ENCODE assay signal across 24 mouse cellular contexts in genomic region chr11:3686318-3686717, GRCm38 (mm10). TPM values are rescaled to one million over a fixed set of nuclear protein-coding genes. Genes with fewer than 3 reads are reported as not detected.
DNase-seq lines count a peak whose midpoint lies in the region; ATAC-seq and TF ChIP-seq lines count a peak whose summit lies in the region.
"Had no signal": no experiment of that assay in that cellular context is flagged by ENCODE, and none has a peak within 500 bp of the region (broad histone marks: within the 10 kb centered on the region; RNA-seq: fewer than 3 reads in every experiment).

No protein-coding gene starts in this region.

- H3K27me3 ChIP-seq in lung, postnatal 0 days (replicated peaks; ENCODE audit: insufficient read depth, low read length): no peaks in the 10 kb centered on the region
- no peaks in the 10 kb centered on the region for H3K27me3 ChIP-seq in hindbrain, embryonic 11.5 days (ENCODE audit: control insufficient read depth, insufficient read depth, low read length)
- H3K27me3 ChIP-seq: embryonic facial prominence, embryonic 15.5 days; heart, embryonic 15.5 days; hindbrain, embryonic 15.5 days; Patski had no signal

- H3K9ac ChIP-seq in lung, postnatal 0 days (replicated peaks; ENCODE audit: low read depth): no peak overlapping the region
- H3K9ac ChIP-seq in hindbrain, embryonic 11.5 days (ENCODE audit: low read depth, low read length): no peak overlapping the region
- H3K9ac ChIP-seq: embryonic facial prominence, embryonic 15.5 days; heart, embryonic 15.5 days; hindbrain, embryonic 15.5 days had no signal

- H3K9me3 ChIP-seq in lung, postnatal 0 days (ENCODE audit: low read length): no peaks in the 10 kb centered on the region
- no peaks in the 10 kb centered on the region for H3K9me3 ChIP-seq in hindbrain, embryonic 11.5 days (ENCODE audit: control insufficient read depth, low read length)
- H3K9me3 ChIP-seq: embryonic facial prominence, embryonic 15.5 days; forebrain, embryonic 10.5 days; heart, embryonic 15.5 days; hindbrain, embryonic 10.5 days; hindbrain, embryonic 15.5 days had no signal

- TF ChIP-seq EP300 in lung, postnatal 0 days (IDR thresholded peaks at IDR 0.05): peak; percentile 27; the same call in 1 of the 2 replicates

- no peak overlapping the region for H3K4me2 ChIP-seq in lung, postnatal 0 days (replicated peaks; ENCODE audit: low read depth, low read length)
- no peak overlapping the region for H3K4me2 ChIP-seq in hindbrain, embryonic 11.5 days (replicated peaks; ENCODE audit: low read depth, low read length)
- H3K4me2 ChIP-seq: embryonic facial prominence, embryonic 15.5 days; heart, embryonic 11.5 days; heart, embryonic 15.5 days; hindbrain, embryonic 15.5 days had no signal

- no peak overlapping the region for H3K4me3 ChIP-seq in bone marrow macrophage, adult 2 months (ENCODE audit: insufficient read depth, low read length)
- no peak overlapping the region for H3K4me3 ChIP-seq in lung, postnatal 0 days (ENCODE audit: low read depth, low read length)
- no peak overlapping the region for H3K4me3 ChIP-seq in hindbrain, embryonic 11.5 days (ENCODE audit: low read depth, low read length)
- H3K4me3 ChIP-seq: embryonic facial prominence, embryonic 15.5 days; erythroblast, embryonic 14.5 days; forebrain, embryonic 10.5 days; heart, adult 2 months; heart, embryonic 15.5 days; hindbrain, embryonic 10.5 days; hindbrain, embryonic 15.5 days had no signal

- H3K4me1 ChIP-seq in bone marrow macrophage, adult 2 months (ENCODE audit: control insufficient read depth, insufficient read depth, low read length): peaks cover 12% of the 10 kb centered on the region
- no peaks in the 10 kb centered on the region; the same call in 1 of the 2 replicates for H3K4me1 ChIP-seq in lung, postnatal 0 days (ENCODE audit: insufficient read depth, low read depth, low read length)
- no peaks in the 10 kb centered on the region for H3K4me1 ChIP-seq in hindbrain, embryonic 11.5 days (replicated peaks; ENCODE audit: control insufficient read depth, insufficient read depth, low read length)
- H3K4me1 ChIP-seq: embryonic facial prominence, embryonic 15.5 days; forebrain, embryonic 10.5 days; heart, embryonic 15.5 days; hindbrain, embryonic 10.5 days; hindbrain, embryonic 15.5 days had no signal

- peaks cover 35% of the 10 kb centered on the region; the same call in 1 of the 2 replicates for H3K36me3 ChIP-seq in lung, postnatal 0 days (ENCODE audit: insufficient read depth, low read length)
- peaks cover 9% of the 10 kb centered on the region for H3K36me3 ChIP-seq in hindbrain, embryonic 11.5 days (ENCODE audit: control insufficient read depth, insufficient read depth, low read length)

- ATAC-seq in lung, postnatal 0 days: peak; percentile 87
- ATAC-seq in hindbrain, embryonic 11.5 days (ENCODE audit: low FRiP score): no peak
- ATAC-seq: activated CD4-positive, CD25-positive, alpha-beta regulatory T cell, adult 4 months; forebrain, embryonic 14.5 days; Patski had no signal

- no peak for TF ChIP-seq POLR2A in bone marrow macrophage, adult 2 months (IDR thresholded peaks at IDR 0.05; ENCODE audit: borderline replicate concordance, low read depth, low read length)

- intact Hi-C loops in heart, postnatal 36 days (cut with DNase I): no loop called here

- WGBS in lung, postnatal 0 days: 52% methylated on average over 2 of the region's 2 CpGs
- WGBS in hindbrain, embryonic 11.5 days: 84% methylated on average over 2 of the region's 2 CpGs

- peak overlapping the region; percentile 68 for H3K27ac ChIP-seq in bone marrow macrophage, adult 2 months (ENCODE audit: insufficient read depth, low read depth, low read length)
- no peak overlapping the region for H3K27ac ChIP-seq in lung, postnatal 0 days (ENCODE audit: low read length)
- H3K27ac ChIP-seq in hindbrain, embryonic 11.5 days (ENCODE audit: low read depth, low read length): no peak overlapping the region
- H3K27ac ChIP-seq: embryonic facial prominence, embryonic 15.5 days; forebrain, embryonic 10.5 days; heart, adult 2 months; heart, embryonic 15.5 days; hindbrain, embryonic 10.5 days; hindbrain, embryonic 15.5 days had no signal

- TF ChIP-seq CTCF in bone marrow macrophage, adult 2 months (IDR thresholded peaks at IDR 0.05; ENCODE audit: low read depth, low read length): no peak
- no peak for TF ChIP-seq CTCF in lung, postnatal 0 days (IDR thresholded peaks at IDR 0.05)

- DNase-seq in heart, adult 11 months: peak; percentile 73
- DNase-seq in heart, postnatal 36 days: no peak
- DNase-seq in lung, adult 18-20 months: peak; percentile 43 to 68
- no peak for DNase-seq in lung, postnatal 10 days
- peak; percentile 84 for DNase-seq in lung, postnatal 0 days (ENCODE audit: low spot score)
- no peak for DNase-seq in hindbrain, embryonic 11.5 days (ENCODE audit: low spot score)
- no peak for DNase-seq in ovary, postnatal 10 days (ENCODE audit: low spot score)
- DNase-seq: adrenal gland, postnatal 14 days; cerebellum, adult 2 months; cerebellum, postnatal 10 days; gastrocnemius, postnatal 10 days; heart, adult 2 months; heart, postnatal 14 days had no signal

RNA-seq across cellular contexts. Expression of gene Morc2a, which starts 37.3 kb away (rescaled TPM):
- total RNA-seq in heart, postnatal 36 days (2021): 10 to 100 TPM; 18.7 to 22.0 TPM
- polyA plus RNA-seq in bone marrow macrophage, adult 2 months (2012; ENCODE audit: insufficient read depth, insufficient read length, missing spikeins): 17.5 and 18.1 TPM in 2 replicates
- 9.9 and 10.2 TPM in 2 replicates for polyA plus RNA-seq in lung, postnatal 0 days (2015; fragmentation: Nextera tagmentation; extraction: Ambion mirVana)
- 31.3 and 32.1 TPM in 2 replicates for polyA plus RNA-seq in hindbrain, embryonic 11.5 days (2014; fragmentation: Nextera tagmentation; extraction: Ambion mirVana)

Comparison
In these comparisons a context has a peak if more than half of its experiments do, and no peak if none do; other contexts are left out.
1. DNase-seq: peak in heart, adult 11 months (single experiment), lung, adult 18-20 months (2 of 2) and lung, postnatal 0 days (single experiment); none in heart, postnatal 36 days (0 of 2), lung, postnatal 10 days (single experiment), hindbrain, embryonic 11.5 days (single experiment) and ovary, postnatal 10 days (single experiment).